Mouse (Mus musculus): ENCODE measurements around the gene Alg3. TPM values are rescaled to one million over a fixed set of nuclear protein-coding genes. Genes with fewer than 3 reads are reported as not detected.

Alg3 gene
- polyA plus RNA-seq (2014; fragmentation: Nextera tagmentation; extraction: Ambion mirVana) = 47.3 and 49.4 TPM in 2 replicates

DNA sequence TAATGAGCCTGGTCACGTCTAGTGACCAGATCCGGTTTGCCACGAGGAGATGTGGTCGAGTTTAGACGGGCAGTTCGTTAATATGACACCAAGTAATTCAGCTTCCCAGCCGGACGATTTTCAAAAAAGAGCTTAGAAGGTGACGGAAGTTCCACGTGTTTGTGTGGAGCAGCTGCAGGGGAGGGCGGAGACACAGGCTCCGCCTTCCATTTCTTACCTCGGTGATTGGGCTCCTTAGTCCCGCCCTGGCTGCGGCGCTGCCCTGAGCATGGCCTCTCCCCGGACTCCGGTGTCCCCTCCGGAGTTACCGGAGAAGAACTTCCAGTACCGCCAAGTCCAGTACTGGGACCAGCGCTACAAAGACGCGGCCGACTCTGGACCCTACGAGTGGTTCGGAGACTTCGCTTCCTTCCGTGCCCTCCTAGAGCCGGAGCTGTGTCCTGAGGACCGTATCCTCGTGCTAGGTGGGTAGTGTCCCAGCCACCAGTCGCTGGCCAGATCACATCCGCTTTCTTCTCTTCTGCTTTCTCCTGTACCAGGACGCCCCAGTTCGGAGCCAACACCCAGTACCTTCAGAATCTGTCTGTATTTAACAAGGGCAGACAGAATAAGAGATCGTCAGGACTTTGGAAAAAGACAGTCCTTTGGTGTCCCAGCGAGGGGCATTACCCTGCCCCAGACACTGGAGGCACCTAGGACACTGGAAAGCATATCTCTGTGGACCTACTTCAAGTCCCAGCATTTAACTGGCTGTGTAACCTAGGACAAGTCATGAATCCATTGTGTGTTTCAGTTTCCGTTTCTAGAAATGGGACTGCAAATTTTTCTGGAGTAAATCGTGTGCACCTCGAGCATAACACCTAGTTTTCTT lies at the start of gene Alg3, which contains the start of the genes Eef1akmt4 and Gm49333:
TSS of gene Alg3 (minus strand) at position 379 of the 871 bp plus-strand sequence.
TSS of gene Eef1akmt4 (plus strand) at position 237 of the 871 bp plus-strand sequence.
TSS of gene Gm49333 (plus strand) at position 254 of the 871 bp plus-strand sequence.
- Histone ChIP-seq H3K9ac (replicated peaks; ENCODE audit: low read length) (peak within 1 kb of the TSS; percentile 84), H3K9me3 (replicated peaks; ENCODE audit: control insufficient read depth, low read length) (no peaks in the 10 kb centered on the region), H3K27me3 (ENCODE audit: control insufficient read depth, insufficient read depth, low read length) (no peaks in the 10 kb centered on the region), H3K4me2 (ENCODE audit: low read depth, low read length) (peak within 1 kb of the TSS; percentile 59), H3K36me3 (replicated peaks; ENCODE audit: control insufficient read depth, insufficient read depth, low read depth, low read length) (no peaks in the 10 kb centered on the region; the same call in 1 of the 2 replicates), H3K4me3 (ENCODE audit: low read depth, low read length) (peak within 1 kb of the TSS; percentile 54), H3K4me1 (ENCODE audit: control insufficient read depth, insufficient read depth, low read length) (no peaks in the 10 kb centered on the region), H3K27ac (replicated peaks; ENCODE audit: low read depth, low read length) (peak within 1 kb of the TSS; percentile 49)
- 2% methylated on average over 41 of the region's 41 CpGs for WGBS
- peak; percentile 96 for ATAC-seq (replicated peaks; ENCODE audit: insufficient number of reproducible peaks, low FRiP score, low TSS enrichment, low read depth)
- peak; percentile 96 for DNase-seq (ENCODE audit: low spot score)

DNA sequence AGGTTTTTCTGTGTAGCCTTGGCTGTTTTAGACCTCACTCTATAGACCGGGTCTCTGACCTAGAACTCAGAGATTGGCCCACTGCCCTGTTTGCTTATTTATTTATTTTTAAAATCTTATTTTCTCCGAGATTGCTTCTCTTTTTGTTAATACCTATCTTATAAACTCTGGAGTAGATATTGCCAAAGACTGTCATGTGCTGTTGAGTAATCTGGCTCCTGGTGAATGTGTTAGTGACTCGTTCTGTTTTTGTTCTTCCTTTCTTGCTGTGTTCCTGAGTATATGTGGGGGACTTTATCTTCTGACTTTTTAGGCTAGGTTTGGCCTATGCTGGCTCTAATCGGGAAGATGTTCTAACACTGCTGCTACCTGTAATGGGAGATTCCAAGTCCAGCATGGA lies 46.1 kb upstream of the Alg3 start:
- Histone ChIP-seq H3K27ac (replicated peaks; ENCODE audit: low read depth, low read length) (no peak overlapping the region), H3K9ac (replicated peaks; ENCODE audit: low read length) (no peak overlapping the region), H3K9me3 (replicated peaks; ENCODE audit: control insufficient read depth, low read length) (no peaks in the 10 kb centered on the region), H3K4me1 (ENCODE audit: control insufficient read depth, insufficient read depth, low read length) (no peaks in the 10 kb centered on the region; the same call in 1 of the 2 replicates), H3K27me3 (ENCODE audit: control insufficient read depth, insufficient read depth, low read length) (no peaks in the 10 kb centered on the region), H3K4me2 (ENCODE audit: low read depth, low read length) (no peak overlapping the region), H3K4me3 (ENCODE audit: low read depth, low read length) (no peak overlapping the region), H3K36me3 (replicated peaks; ENCODE audit: control insufficient read depth, insufficient read depth, low read depth, low read length) (peaks cover 11% of the 10 kb centered on the region)
- no peak for DNase-seq (ENCODE audit: low spot score)
- 94% methylated on average over 4 of the region's 4 CpGs for WGBS
- no peak for ATAC-seq (replicated peaks; ENCODE audit: insufficient number of reproducible peaks, low FRiP score, low TSS enrichment, low read depth)

DNA sequence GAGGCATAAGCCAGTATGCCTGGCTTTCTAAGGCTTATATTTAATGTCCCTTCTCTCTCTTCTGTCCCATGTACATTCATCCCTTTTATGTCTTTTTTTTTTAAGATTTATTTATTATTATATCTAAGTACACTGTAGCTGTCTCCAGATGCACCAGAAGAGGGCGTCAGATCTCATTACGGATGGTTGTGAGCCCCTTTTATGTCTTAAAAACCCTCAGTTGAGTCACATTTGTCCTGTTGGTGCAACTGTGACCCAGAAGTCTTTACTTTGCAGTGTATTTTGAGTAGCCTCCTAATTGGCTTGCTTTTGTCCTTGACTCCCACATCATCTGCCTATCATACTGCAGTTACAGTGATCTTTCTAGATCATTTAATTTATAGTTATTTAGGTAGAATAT lies 41.8 kb upstream of the Alg3 start:
- H3K4me3 ChIP-seq (ENCODE audit: low read depth, low read length) = no peak overlapping the region
- DNase-seq (ENCODE audit: low spot score) (no peak), ATAC-seq (replicated peaks; ENCODE audit: insufficient number of reproducible peaks, low FRiP score, low TSS enrichment, low read depth) (no peak)
- H3K9me3 ChIP-seq (replicated peaks; ENCODE audit: control insufficient read depth, low read length) = no peaks in the 10 kb centered on the region
- 59% methylated on average over 2 of the region's 2 CpGs for WGBS
- H3K4me1 ChIP-seq (ENCODE audit: control insufficient read depth, insufficient read depth, low read length) = no peaks in the 10 kb centered on the region; the same call in 1 of the 2 replicates
- no peak overlapping the region for H3K27ac ChIP-seq (replicated peaks; ENCODE audit: low read depth, low read length)
- peaks cover 2% of the 10 kb centered on the region for H3K36me3 ChIP-seq (replicated peaks; ENCODE audit: control insufficient read depth, insufficient read depth, low read depth, low read length)
- no peak overlapping the region for H3K4me2 ChIP-seq (ENCODE audit: low read depth, low read length)
- H3K9ac ChIP-seq (replicated peaks; ENCODE audit: low read length) = no peak overlapping the region
- no peaks in the 10 kb centered on the region for H3K27me3 ChIP-seq (ENCODE audit: control insufficient read depth, insufficient read depth, low read length)

- peak overlapping the region; percentile 94 for H3K4me3 ChIP-seq (ENCODE audit: low read depth, low read length)
- H3K4me2 ChIP-seq (ENCODE audit: low read depth, low read length) = peak overlapping the region; percentile 76
- DNase-seq (ENCODE audit: low spot score) (no peak), ATAC-seq (replicated peaks; ENCODE audit: insufficient number of reproducible peaks, low FRiP score, low TSS enrichment, low read depth) (no peak; the same call in 1 of the 2 replicates)
- H3K9ac ChIP-seq (replicated peaks; ENCODE audit: low read length) = peak overlapping the region; percentile 84
- H3K27ac ChIP-seq (replicated peaks; ENCODE audit: low read depth, low read length) = no peak overlapping the region
- no peaks in the 10 kb centered on the region; the same call in 1 of the 2 replicates for H3K4me1 ChIP-seq (ENCODE audit: control insufficient read depth, insufficient read depth, low read length)
- no peaks in the 10 kb centered on the region for H3K27me3 ChIP-seq (ENCODE audit: control insufficient read depth, insufficient read depth, low read length)
- no peaks in the 10 kb centered on the region for H3K9me3 ChIP-seq (replicated peaks; ENCODE audit: control insufficient read depth, low read length)
- peaks cover 2% of the 10 kb centered on the region for H3K36me3 ChIP-seq (replicated peaks; ENCODE audit: control insufficient read depth, insufficient read depth, low read depth, low read length)
- 12% methylated on average over 12 of the region's 12 CpGs for WGBS
Measured at GRCm38 (mm10) chr16:20651947-20652310, 40.4 kb upstream of the Alg3 start.

- peak within 1 kb of the TSS; percentile 94 for H3K4me3 ChIP-seq (ENCODE audit: low read depth, low read length)
- H3K4me1 ChIP-seq (ENCODE audit: control insufficient read depth, insufficient read depth, low read length) = no peaks in the 10 kb centered on the region; the same call in 1 of the 2 replicates
- peak within 1 kb of the TSS; percentile 76 for H3K4me2 ChIP-seq (ENCODE audit: low read depth, low read length)
- peaks cover 2% of the 10 kb centered on the region; the same call in 1 of the 2 replicates for H3K36me3 ChIP-seq (replicated peaks; ENCODE audit: control insufficient read depth, insufficient read depth, low read depth, low read length)
- WGBS = 2% methylated on average over 46 of the region's 46 CpGs
- DNase-seq (ENCODE audit: low spot score) (peak; percentile 96), ATAC-seq (replicated peaks; ENCODE audit: insufficient number of reproducible peaks, low FRiP score, low TSS enrichment, low read depth) (peak; percentile 96)
- peak within 1 kb of the TSS; percentile 38; the same call in 1 of the 2 replicates for H3K27ac ChIP-seq (replicated peaks; ENCODE audit: low read depth, low read length)
- H3K9ac ChIP-seq (replicated peaks; ENCODE audit: low read length) = peak within 1 kb of the TSS; percentile 84
- H3K27me3 ChIP-seq (ENCODE audit: control insufficient read depth, insufficient read depth, low read length) = no peaks in the 10 kb centered on the region
- H3K9me3 ChIP-seq (replicated peaks; ENCODE audit: control insufficient read depth, low read length) = no peaks in the 10 kb centered on the region
Measured at GRCm38 (mm10) chr16:20651076-20651946, 39.8 kb upstream of the Alg3 start, which contains the start of gene Psmd2. TSS of gene Psmd2 (plus strand) at chr16:20651652.

- no peaks in the 10 kb centered on the region for H3K9me3 ChIP-seq (replicated peaks; ENCODE audit: control insufficient read depth, low read length)
- DNase-seq (ENCODE audit: low spot score) (no peak), ATAC-seq (replicated peaks; ENCODE audit: insufficient number of reproducible peaks, low FRiP score, low TSS enrichment, low read depth) (no peak)
- 84% methylated on average over 7 of the region's 7 CpGs for WGBS
- no peaks in the 10 kb centered on the region for H3K36me3 ChIP-seq (replicated peaks; ENCODE audit: control insufficient read depth, insufficient read depth, low read depth, low read length)
- H3K4me3 ChIP-seq (ENCODE audit: low read depth, low read length) = no peak overlapping the region
- no peak overlapping the region for H3K4me2 ChIP-seq (ENCODE audit: low read depth, low read length)
- no peak overlapping the region for H3K27ac ChIP-seq (replicated peaks; ENCODE audit: low read depth, low read length)
- H3K4me1 ChIP-seq (ENCODE audit: control insufficient read depth, insufficient read depth, low read length) = no peaks in the 10 kb centered on the region
- H3K9ac ChIP-seq (replicated peaks; ENCODE audit: low read length) = no peak overlapping the region
- no peaks in the 10 kb centered on the region for H3K27me3 ChIP-seq (ENCODE audit: control insufficient read depth, insufficient read depth, low read length)
Measured at GRCm38 (mm10) chr16:20643911-20644310, 32.4 kb upstream of the Alg3 start.

- Histone ChIP-seq H3K27me3 (ENCODE audit: control insufficient read depth, insufficient read depth, low read length) (no peaks in the 10 kb centered on the region), H3K9me3 (replicated peaks; ENCODE audit: control insufficient read depth, low read length) (no peaks in the 10 kb centered on the region), H3K4me3 (ENCODE audit: low read depth, low read length) (no peak overlapping the region), H3K36me3 (replicated peaks; ENCODE audit: control insufficient read depth, insufficient read depth, low read depth, low read length) (no peaks in the 10 kb centered on the region), H3K4me1 (ENCODE audit: control insufficient read depth, insufficient read depth, low read length) (no peaks in the 10 kb centered on the region), H3K27ac (replicated peaks; ENCODE audit: low read depth, low read length) (no peak overlapping the region), H3K9ac (replicated peaks; ENCODE audit: low read length) (no peak overlapping the region), H3K4me2 (ENCODE audit: low read depth, low read length) (no peak overlapping the region)
- DNase-seq (ENCODE audit: low spot score) = peak; percentile 80
- ATAC-seq (replicated peaks; ENCODE audit: insufficient number of reproducible peaks, low FRiP score, low TSS enrichment, low read depth) = no peak; the same call in 1 of the 2 replicates
- WGBS = 3% methylated on average over 8 of the region's 8 CpGs
Measured at GRCm38 (mm10) chr16:20642161-20642560, 30.6 kb upstream of the Alg3 start.
